Mouse (Mus musculus): ENCODE measurements at regions not wholly inside any gene's neighbourhood (a gene's known extent, or its start where the extent isn't known, plus 50 kb on each side); places are given as distances from the start of the nearest gene placed in this dataset.

- Histone ChIP-seq H3K4me1 (ENCODE audit: control insufficient read depth in 1 of 2, insufficient read depth in 2 of 2) (no peaks in the 10 kb centered on the region), H3K4me2 (ENCODE audit: insufficient read depth, low read depth, poor library complexity, severe bottlenecking) (no peak overlapping the region), H3K79me2 (replicated peaks; ENCODE audit: control insufficient read depth, extremely low read depth, insufficient read depth, poor library complexity, severe bottlenecking) (no peaks in the 10 kb centered on the region), H3K4me3 (replicated peaks in 1 of 3; ENCODE audit: low read depth in 2 of 3, low read length in 2 of 3, poor library complexity in 1 of 3) (no peak overlapping the region), H3K36me3 (replicated peaks in 1 of 2; ENCODE audit: control insufficient read depth in 1 of 2, insufficient read depth in 1 of 2, low read length in 1 of 2) (no peaks in the 10 kb centered on the region), H3K27ac (ENCODE audit: insufficient read depth, low read depth) (no peak overlapping the region), H3K9ac (ENCODE audit: insufficient read depth, low read depth) (no peak overlapping the region), H3K27me3 (replicated peaks) (no peaks in the 10 kb centered on the region), H3K9me3 (replicated peaks; ENCODE audit: low read length) (no peaks in the 10 kb centered on the region)
- DNase-seq (ENCODE audit: extremely low read depth): no peak
- dilution Hi-C loops (cut with MboI; ENCODE audit: extremely low pct_ligation_motif_present, extremely low pct_unique_long_range_greater_than_20kb, low sequenced_read_pairs) (no loop called here), in situ Hi-C loops (cut with MboI; ENCODE audit: low pct_ligation_motif_present, low pct_unique_long_range_greater_than_20kb, low sequenced_read_pairs) (no loop called here)
- TF ChIP-seq MAZ (IDR thresholded peaks at IDR 0.05; ENCODE audit: low read depth, low read length) (no peak), ETS1 (conservative IDR thresholded peaks at IDR 0.05; ENCODE audit: low read depth, low read length) (no peak), CTCF (conservative IDR thresholded peaks at IDR 0.05 in 1 of 2, IDR thresholded peaks at IDR 0.05 in 1 of 2; ENCODE audit: low read depth in 2 of 2, low read length in 2 of 2) (no peak), JUND (conservative IDR thresholded peaks at IDR 0.05; ENCODE audit: low read depth, low read length) (no peak)
Measured at GRCm38 (mm10) chr15:8903651-8904050, 64.1 kb upstream of the Ranbp3l start.

- no peak overlapping the region for H3K9ac ChIP-seq (ENCODE audit: insufficient read depth, low read depth)
- no peak overlapping the region for H3K4me3 ChIP-seq (replicated peaks in 1 of 3; ENCODE audit: low read depth in 2 of 3, low read length in 2 of 3, poor library complexity in 1 of 3)
- TF ChIP-seq MEF2A (IDR thresholded peaks at IDR 0.05; ENCODE audit: borderline replicate concordance, low read depth, low read length): no peak
- TF ChIP-seq CHD2 (IDR thresholded peaks at IDR 0.05; ENCODE audit: low read length): no peak
- no peak for TF ChIP-seq CHD1 (IDR thresholded peaks at IDR 0.05; ENCODE audit: low read depth, low read length)
- no peak for TF ChIP-seq MXI1 (IDR thresholded peaks at IDR 0.05; ENCODE audit: low read depth, low read length)
- TF ChIP-seq SIN3A (IDR thresholded peaks at IDR 0.05; ENCODE audit: low read length): no peak
- TF ChIP-seq USF1 (IDR thresholded peaks at IDR 0.05; ENCODE audit: low read depth, low read length): no peak
- TF ChIP-seq GABPA (IDR thresholded peaks at IDR 0.05; ENCODE audit: insufficient replicate concordance, low read depth, low read length): no peak
- no peak for TF ChIP-seq HCFC1 (IDR thresholded peaks at IDR 0.05; ENCODE audit: low read depth, low read length)
- TF ChIP-seq NELFE (IDR thresholded peaks at IDR 0.05; ENCODE audit: low read depth, low read length): no peak
- no peak for TF ChIP-seq ELF1 (IDR thresholded peaks at IDR 0.05; ENCODE audit: low read depth, low read length)
- in situ Hi-C loops (cut with MboI; ENCODE audit: low pct_ligation_motif_present, low pct_unique_long_range_greater_than_20kb, low sequenced_read_pairs): loop anchor here (10.0 kb wide), 1 partner anchor 263 kb away; no protein-coding TSS in a partner anchor
- dilution Hi-C loops (cut with MboI; ENCODE audit: extremely low pct_ligation_motif_present, extremely low pct_unique_long_range_greater_than_20kb, low sequenced_read_pairs): no loop called here
- no peak for DNase-seq (ENCODE audit: extremely low read depth)
- no peak overlapping the region for H3K27ac ChIP-seq (ENCODE audit: insufficient read depth, low read depth)
- no peaks in the 10 kb centered on the region for H3K9me3 ChIP-seq (replicated peaks; ENCODE audit: low read length)
- H3K79me2 ChIP-seq (replicated peaks; ENCODE audit: control insufficient read depth, extremely low read depth, insufficient read depth, poor library complexity, severe bottlenecking): no peaks in the 10 kb centered on the region
- H3K36me3 ChIP-seq (replicated peaks in 1 of 2; ENCODE audit: control insufficient read depth in 1 of 2, insufficient read depth in 1 of 2, low read length in 1 of 2): no peaks in the 10 kb centered on the region
- H3K4me1 ChIP-seq (ENCODE audit: control insufficient read depth in 1 of 2, insufficient read depth in 2 of 2): no peaks in the 10 kb centered on the region
- no peaks in the 10 kb centered on the region for H3K27me3 ChIP-seq (replicated peaks)
- peak overlapping the region; percentile 44; the same call in 1 of the 2 replicates for H3K4me2 ChIP-seq (ENCODE audit: insufficient read depth, low read depth, poor library complexity, severe bottlenecking)
Measured at GRCm38 (mm10) chr15:8897487-8898158, 70.1 kb upstream of the Ranbp3l start.
